Mouse (Mus musculus) layer of hippocampus, postnatal 14 days (tissue): Measurements from ENCODE around the gene Elof1. TPM values are rescaled to one million over a fixed set of nuclear protein-coding genes. Genes with fewer than 3 reads are reported as not detected.
"Not testable (repeated sequence)": the region's sequence is repeated elsewhere in the genome, so short reads cannot be mapped to it uniquely, and the experiment has no call there.

Experiments
- DNase-seq, 2 experiments: peaks; one replicate each; pipeline ENCODE4 v3.0.0; 2021 to 2022; ENCODE audit warnings: low spot score in 2 of 2, mixed read lengths in 1 of 2
- long read RNA-seq, 2 experiments: library from polyadenylated mRNA; stranded (forward); transcript quantifications; one replicate each; pipeline ENCODE4 v2.0.0; 2021
- total RNA-seq, 2 experiments: library from RNA; stranded (reverse); gene quantifications; 2 replicates each; pipeline ENCODE4 v1.2.3; 2021

Elof1 gene
- total RNA-seq = 10 to 100 TPM; 57.0 to 58.0 TPM
- long read RNA-seq, experiment 1, transcript Elof1-202 (2 exons, 1,053 nt) = minor isoform, 5 of 49 reads
- long read RNA-seq, experiment 1, transcript Elof1-201 (3 exons, 888 nt) = major isoform, 33 of 49 reads
- long read RNA-seq, experiment 1, partial matches to known transcripts = 0 of 49 reads
- long read RNA-seq, experiment 1, other reads (novel, unspliced or antisense) = 6 of 49 reads
- long read RNA-seq, experiment 2, transcript Elof1-204 (3 exons, 567 nt) = minor isoform, 6 of 105 reads
- long read RNA-seq, experiment 2, transcript Elof1-201 (3 exons, 888 nt) = major isoform, 88 of 105 reads
- long read RNA-seq, experiment 2, partial matches to known transcripts = 0 of 105 reads
- long read RNA-seq, experiment 2, other reads (novel, unspliced or antisense) = 4 of 105 reads

DNA sequence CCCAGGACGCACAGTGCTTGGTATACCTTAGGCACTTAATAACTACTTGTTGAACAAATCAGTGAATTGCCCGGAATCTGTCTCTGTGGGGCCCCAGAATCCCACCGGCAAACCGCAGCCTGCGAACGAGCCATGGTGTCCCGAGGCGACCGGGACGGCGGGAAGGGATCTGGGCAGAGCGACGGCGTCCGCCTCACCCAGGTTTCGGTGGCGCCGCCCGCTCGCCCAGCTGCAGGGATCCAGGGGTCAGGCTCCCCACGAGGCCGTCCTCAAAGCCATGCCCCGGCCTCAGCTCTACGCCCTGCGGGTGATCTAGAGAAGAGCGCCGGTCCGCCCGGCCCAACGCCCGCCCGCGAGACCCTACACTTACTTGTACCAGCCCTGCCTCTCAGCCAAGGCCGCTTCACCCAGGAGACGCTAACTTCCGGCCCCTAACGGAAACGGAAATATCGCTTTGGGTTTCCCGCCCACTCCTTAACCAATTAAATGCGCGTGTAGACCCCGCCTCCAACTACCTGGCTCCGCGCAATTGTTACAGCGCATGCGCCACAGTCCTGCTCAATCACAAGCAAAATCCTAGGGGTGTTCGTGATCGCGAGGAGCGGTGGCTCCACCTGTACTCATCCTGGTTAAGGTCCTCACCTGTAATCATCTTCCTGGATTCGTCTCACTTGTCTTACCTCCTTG is at the start of gene Elof1:
Gene Elof1 (minus strand): TSS at position 433 of the 687 bp plus-strand sequence.
- peak; percentile 93 to 97 for DNase-seq

DNA sequence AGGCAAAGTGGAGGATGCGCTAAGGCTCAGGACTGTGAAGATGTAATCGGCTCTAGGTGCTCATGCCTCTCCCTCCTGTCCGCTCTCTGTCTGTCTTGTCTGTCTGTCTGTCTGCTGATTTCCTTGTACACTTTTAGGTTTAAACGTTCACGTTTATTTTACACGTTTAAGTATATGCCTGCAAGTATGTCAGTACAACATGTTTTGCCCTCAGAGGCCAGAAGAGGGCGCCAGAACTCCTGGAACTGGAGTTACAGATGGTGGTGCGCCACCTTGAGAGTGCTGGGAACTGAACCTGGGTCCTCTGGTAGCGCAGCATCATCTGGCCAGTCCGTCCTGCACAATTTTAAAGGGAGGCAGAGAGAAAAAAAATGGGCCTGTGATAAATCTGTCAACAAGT is 49.7 kb upstream of the Elof1 start:
- no peak for DNase-seq

DNA sequence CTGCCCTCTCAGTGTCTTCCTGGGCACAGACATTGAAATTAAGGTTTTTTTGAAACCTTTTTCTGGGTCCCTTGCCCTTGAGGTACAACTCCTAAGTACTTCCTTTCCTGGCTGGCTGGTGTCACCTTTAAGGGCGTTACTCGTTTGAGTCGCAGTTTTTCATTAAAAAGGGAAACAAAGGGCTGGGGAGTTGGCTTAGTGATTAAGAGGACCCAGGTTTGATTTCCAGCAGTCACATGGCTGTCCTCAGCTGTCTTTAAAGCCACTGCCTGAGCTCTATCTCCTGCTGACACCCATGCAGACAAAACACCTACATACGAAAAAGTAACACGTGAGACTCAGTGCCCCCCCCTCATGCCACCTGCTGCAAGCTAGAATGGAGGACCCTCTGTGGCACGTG is 49.0 kb upstream of the Elof1 start:
- no peak for DNase-seq

DNA sequence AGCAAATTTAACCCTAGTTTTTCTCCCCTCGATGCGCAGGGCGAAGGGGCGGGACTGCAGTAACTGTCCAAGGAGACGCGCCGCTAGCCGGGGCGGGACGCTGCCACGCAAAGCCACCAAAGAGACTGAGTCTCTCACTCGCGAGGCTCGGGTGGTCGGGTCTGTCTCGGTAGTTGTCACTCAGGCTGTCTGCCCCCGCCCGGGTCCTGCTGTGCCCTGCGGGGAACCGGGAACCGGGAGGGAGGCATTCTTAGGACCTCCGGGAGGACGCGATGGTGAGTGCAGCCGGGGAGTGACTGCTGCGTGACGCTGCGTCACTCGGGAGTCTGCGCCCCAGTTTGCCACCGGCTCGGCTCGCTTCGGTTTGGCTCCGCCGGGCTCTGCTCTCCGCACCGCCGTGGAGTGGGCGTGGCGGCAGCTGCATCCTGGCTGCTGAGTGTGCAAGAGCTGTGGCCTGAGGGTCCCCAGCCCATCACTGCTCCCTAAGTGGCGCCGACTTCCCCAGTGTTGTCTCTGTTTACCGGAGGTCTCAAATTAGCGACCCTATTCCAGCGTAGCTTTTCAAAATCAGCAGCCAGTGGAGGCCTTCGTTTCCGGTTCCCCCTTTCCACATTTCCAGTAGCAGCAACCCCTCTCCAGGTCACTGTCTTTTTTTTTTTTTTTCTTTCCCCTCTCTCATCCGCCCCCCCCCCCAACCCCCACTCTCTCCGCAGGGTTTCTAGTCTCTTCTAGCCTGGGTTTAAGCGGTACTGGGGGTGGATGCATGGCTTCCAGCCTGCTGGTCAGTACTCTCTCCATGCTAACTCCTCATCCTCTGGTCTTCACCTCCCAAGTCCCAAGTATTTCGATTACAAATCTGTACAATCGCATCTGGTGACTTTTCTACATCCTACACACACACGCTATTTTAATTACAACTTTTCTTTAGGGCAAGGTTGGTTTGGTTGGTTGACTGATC is 48.0 kb upstream of the Elof1 start:
- DNase-seq = peak; percentile 34 to 49

DNA sequence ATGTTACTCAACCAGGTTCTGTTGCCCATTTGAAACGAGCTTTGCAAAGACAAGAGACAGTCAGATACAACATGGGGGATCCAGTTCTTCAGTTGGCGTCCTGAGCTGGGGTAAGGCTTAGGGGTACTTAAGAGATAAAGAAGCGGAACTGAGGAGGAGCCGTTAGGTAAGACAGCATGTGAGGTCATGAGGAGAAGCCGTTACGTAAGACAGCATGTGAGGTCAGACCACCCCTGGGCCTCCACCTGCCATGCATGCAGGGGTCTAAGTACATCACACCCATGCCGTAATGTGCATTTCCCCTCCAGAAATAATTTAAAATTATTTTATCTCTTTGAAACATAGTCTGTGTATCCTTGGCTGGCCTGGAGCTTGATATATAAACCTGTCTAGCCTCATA is 45.9 kb upstream of the Elof1 start:
- DNase-seq = no peak

DNA sequence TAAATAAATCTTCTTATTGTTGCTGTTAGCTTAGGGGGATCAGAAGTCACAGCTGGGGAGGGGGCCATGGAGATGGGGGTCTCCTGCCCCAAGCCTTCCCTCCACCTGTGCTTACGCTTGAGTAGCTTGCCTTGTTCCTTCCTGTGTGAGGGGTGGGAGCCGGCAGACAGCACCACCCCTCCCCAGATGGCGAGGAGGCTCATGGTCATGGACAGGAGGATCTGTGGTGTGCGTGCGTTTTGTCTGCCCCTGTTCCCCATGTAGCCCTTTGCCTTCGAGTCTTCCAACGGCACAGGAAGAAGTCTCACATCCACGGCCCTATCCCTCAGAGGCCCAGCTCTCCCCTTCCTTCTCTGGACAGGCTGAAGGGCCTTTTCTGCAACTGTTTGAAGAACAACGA is 45.3 kb upstream of the Elof1 start:
- no peak for DNase-seq

DNA sequence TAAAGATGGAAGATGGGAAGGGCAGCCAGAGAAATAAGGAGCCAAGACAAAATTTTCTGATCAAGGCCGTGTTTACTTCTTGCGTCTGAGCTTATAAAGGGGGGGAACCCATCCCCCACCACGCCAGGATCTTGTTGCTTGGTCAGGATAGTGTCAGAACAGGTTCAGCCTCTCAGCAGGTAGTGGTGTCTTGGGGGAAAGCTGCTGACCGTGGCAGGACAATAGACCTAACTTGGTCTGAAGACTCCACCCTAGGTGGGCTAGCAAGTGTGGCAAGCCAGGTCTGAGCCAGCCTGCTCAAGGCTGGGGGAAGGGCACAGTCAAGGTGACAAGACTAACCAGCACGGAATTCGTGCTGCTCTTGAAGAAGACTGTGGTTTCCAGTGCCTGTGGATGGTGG is 44.3 kb upstream of the Elof1 start:
- no peak for DNase-seq

DNA sequence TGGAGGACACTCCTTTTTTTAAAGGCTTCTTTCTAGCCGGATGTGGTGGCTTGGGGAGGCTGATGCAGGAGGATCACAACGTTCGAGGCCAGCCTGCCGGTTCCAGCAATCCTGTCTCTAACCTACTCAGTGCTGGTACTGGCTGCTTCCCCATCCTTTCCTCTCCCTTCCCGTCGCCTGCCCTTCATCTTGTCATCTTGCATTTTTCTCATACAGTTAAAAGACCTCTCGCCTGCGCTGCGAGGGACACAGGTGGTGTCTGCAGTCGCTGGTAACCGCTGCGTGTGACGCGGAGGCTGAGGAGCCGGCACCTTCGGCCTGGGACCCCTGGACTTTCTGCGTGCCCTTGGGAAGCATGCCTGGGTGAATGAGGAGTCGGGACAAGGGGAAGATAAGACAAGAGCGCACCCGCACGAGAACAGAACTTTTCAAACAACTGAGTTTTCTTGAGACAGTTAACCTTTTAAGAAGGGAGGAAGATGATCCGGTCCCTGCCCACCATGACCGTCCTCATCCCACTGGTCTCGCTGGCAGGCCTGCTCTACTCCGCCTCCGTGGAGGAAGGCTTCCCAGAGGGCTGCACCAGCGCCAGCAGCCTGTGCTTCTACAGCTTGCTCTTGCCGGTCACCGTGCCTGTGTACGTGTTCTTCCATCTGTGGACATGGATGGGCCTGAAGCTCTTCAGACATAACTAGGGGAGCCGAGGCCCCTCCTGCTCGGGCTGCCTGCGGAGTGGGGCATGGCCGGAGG is 40.7 kb upstream of the Elof1 start:
- no peak for DNase-seq

DNA sequence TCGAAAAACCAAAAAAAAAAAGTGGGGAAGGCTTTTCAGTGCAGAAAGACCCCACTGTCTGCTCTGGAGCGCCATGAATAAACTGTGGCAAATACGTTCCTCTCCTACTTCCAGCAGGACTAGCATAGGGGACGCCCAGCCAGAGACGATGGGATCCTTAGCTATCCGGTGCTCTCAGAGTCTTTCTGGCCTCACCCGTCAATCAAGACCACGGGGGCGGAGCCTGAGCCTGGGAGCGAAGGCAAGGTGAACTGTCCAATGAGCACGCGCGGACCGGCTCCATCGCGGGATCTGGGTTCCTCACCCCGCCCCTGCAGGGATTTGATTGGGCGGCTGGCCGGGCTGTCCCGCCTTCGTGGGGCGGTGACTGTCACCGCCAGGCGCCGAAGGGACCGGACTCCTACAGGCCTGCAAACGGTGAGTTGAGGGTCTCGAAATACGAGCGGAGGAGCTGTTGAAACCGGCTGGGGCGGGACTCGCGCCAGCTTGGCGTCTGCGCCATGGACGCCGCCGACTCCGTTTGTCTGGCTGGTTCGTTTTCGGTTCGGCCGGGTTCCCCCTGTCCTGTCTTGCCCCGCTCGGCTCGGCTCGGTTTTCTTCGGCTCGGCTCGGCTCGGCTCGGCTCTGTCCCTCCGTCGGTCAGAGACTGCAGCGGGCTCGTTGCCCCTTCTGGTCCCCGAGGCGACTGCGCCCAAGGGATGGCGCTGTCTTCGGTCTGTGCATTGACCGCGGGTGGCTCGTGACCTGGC is 39.7 kb upstream of the Elof1 start, which contains the start of gene Pigyl:
Gene Pigyl (plus strand): TSS at position 350 of the 749 bp plus-strand sequence.
- DNase-seq = peak; percentile 98 to 99

DNA sequence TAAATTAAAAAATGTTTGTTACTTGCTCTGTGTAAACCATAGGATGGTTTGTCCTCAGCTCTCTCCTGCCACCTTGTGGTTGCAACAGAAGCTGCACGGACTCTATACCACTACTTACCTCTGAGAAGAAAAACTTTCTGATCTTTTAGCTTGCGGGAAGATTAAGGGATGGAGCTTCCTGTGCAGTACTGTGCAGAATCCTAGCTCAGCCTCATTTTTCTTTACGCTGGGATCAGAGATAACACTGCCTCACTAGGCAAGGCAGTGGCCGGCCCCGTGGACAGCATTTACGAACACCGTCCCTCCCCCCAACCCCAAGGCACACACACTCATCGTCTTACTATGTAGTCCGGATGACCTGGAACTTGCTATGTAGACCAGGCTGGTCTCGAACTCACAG is 38.6 kb upstream of the Elof1 start:
- peak; percentile 54 to 80 for DNase-seq

DNA sequence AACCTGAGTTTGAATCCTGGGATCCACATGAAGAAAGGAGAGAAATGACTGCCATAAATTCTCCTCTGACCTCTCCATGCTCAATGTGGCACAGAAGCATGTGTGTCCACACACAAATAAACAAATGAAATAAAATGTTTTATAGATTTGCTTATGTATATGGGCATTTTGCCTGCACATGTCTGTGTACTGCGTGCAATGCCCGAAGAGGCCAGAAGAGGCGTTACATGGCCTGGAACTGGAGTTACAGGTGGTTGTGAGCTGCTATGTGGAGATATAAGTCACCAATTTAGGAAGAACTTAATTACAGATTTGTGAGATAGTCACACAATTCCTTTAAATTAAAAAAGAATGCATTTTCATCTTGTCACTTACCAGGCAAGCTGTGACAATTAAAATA is 36.8 kb upstream of the Elof1 start:
- DNase-seq = no peak

DNA sequence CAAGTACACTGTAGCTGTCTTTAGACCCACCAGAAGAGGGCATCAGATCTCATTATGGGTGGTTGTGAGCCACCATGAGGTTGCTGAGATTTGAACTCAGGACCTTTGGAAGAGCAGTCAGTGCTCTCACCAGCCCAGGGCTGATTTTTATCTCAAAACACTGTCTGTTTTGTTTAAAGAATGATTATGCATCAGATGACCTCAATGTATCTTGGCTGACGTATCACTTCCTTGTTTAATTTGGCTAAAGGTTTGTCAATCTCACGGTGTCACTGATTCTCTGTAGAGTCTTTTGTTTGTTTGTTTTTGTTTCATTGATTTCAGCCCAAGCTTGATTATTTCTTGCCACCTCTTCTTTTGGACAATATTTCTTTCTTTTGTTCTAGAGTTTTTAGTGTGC is 34.0 kb upstream of the Elof1 start:
- no peak for DNase-seq

DNA sequence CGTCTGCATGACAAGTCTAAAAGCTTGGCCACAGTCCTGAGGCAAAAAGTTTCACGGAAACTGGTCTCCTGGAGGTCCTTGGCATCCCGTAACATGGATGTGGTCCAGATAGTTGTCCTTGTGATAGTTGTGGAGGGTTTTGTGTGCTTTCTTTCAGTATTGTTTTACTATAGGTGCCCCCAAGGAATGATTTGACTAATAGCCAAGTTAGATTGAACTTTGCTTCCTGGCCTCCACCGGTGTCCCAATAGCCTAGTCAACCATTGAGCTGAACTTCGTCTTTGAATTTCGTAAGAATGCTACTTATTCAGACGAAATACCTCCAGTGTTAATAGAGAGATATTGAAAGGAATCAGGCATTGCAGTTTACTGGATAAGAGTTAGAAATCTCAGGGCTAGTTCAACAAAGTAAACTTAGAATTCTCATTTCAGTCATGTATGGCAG is 33.3 kb upstream of the Elof1 start:
- not testable (repeated sequence) for DNase-seq

DNA sequence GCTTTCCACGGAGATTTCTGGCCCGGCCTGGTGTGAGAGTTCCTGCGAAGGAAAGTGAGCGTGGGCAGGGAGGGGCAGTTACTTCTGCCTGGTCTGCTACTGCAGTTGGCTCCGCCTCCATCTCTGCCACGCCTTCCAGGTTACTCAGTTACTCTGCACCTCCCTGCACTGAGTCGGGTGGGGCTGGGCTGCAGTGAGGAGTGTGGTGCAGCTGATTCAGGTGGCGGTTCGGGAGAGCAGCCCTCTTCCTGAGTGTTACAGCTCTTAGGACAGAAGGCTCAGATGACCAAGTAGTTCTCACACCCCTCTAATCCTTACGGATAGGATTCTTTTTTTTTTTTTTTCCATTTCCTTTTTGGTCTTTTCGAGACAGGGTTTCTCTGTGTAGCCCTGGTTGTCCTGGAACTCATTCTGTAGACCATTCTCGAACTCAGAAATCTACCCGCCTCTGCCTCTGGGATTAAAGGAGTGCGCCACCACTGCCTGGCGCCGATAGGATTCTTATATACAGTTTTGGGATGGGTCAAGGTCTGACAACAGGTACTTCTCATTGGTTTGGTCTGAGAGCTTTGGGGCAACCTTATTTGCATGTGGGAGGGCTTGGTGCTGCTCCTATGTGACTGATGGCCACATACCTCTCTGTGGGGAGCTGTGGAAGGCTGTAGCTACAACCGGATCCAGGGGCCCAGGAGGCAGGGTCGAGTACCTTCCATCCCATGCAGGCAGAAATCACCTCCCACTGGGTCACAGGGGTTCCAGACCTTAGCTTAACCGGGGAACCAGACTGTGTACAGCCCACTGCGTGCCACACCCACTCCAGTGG is 32.7 kb upstream of the Elof1 start:
- DNase-seq = no peak

DNA sequence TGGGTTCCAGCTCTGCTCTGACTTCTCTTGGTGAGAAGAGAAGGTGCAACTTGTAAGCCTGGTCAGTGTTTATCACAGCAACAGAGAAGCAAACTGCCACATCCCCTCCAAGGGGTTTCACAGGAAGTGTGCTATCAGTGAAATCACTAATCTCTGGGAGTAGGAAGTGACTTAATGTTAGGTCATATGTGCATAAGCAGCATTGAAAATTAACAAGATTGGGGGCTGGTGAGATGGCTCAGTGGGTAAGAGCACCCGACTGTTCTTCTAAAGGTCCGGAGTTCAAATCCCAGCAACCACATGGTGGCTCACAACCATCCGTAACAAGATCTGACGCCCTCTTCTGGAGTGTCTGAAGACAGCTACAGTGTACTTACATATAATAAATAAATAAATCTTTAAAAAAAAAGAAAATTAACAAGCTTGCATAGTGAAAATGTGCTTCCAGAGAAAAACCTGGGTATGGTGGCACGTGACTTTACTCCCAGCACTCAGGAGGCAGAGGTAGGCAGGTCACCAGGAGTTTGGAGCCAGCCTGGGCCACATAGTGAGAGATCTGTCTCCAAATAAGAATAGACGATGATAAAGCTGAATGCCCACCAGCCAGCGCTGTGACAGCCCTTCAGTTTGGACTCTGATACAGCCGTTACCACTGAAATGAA is 27.5 kb upstream of the Elof1 start:
- DNase-seq = no peak

DNA sequence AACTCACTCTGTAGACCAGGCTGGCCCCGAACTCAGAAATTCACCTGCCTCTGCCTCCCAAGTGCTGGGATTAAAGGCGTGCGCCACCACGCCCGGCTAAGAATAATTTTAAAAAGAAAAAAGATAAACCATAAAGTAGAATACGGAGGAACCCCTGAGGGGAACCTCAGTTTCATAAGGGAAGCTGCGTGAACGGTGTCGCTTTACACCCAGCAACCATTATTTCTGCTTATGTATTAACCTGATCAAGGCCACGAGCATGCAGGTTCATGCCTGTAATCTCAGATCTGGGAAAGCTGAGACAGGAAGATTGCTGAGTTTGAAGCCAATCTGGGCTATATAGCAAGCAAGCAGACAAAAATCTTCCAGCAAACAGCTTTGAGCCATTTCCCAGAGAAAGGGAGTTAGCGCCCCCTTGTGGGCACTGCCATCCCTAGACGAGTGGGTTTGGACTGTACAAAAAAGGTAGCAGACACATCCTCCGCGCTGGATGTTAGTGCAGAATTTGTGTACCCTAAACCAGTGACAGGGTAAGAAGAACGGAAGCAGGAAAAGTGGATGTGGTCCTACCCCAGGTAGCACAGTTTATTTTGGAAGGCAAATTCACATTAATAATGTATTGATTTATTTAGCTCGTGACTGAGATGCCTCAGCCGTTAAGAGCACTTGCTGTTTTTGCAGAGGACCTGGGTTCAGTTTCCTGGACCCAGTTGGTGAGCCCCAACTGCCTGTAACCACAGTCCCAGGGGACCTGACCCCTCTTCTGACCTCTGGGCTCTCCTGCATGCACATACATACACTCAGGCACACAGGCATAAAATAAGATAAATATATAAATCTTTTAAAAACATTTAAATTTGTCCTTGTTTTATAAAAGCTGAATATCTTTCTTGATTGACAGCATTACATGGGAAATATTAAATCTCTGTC is 26.4 kb upstream of the Elof1 start:
- DNase-seq = peak; percentile 85 to 87

DNA sequence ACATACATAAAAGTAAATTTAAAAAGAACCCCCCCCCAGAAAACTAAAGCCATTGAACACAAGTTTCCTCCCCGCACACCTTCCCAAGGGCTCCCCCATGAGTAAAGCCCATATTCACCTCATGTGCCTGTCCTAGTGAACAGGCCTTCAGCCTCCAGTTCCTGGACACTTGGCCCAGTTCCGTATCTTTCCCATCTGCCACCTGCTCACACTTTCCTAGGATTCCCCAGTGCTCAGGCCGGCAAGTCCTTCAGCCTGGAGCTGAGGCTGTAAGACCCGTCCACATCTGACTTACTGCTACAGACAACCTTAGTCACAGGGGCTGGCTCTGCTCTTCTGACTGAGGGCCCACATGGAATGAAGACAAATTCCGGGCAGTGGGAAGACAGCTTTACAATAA is 22.8 kb upstream of the Elof1 start:
- no peak for DNase-seq
